Mouse (Mus musculus) hindbrain, embryonic 14.5 days (tissue): ENCODE results near the gene Ankrd33b. TPM values are rescaled to one million over a fixed set of nuclear protein-coding genes. Genes with fewer than 3 reads are reported as not detected.
A peak's percentile ranks its signal among the peaks of the same experiment; 100 is the strongest.

Experiments used
- ATAC-seq: fragments of 200-750 bp; cut with Nextera tagmentation; 2 replicates; pipeline ENCODE4 v1.8.0; 2017; ENCODE audit warnings: moderate number of reproducible peaks, mild to moderate bottlenecking, moderate TSS enrichment, moderate library complexity; ENCODE audit not compliant: low FRiP score
- DNase-seq: peaks from one replicate; pipeline ENCODE4 v3.0.0-alpha.2; 2015; ENCODE audit warnings: low spot score
- H3K27ac ChIP-seq: fragments of 300-500 bp; sonication (generic); 2 replicates; pipeline ENCODE4 v1.5.1; 2014; ENCODE audit warnings: mild to moderate bottlenecking, moderate library complexity
- H3K27me3 ChIP-seq: fragments of 300-500 bp; sonication (generic); 2 replicates; pipeline ENCODE4 v1.6.1; 2014; ENCODE audit warnings: mild to moderate bottlenecking, low read length, mixed read lengths; ENCODE audit not compliant: control insufficient read depth, insufficient read depth
- H3K36me3 ChIP-seq: fragments of 300-500 bp; sonication (generic); replicated peaks from 2 replicates; pipeline ENCODE4 v1.6.1; 2014; ENCODE audit not compliant: control insufficient read depth, insufficient read depth
- H3K4me1 ChIP-seq: fragments of 300-500 bp; sonication (generic); replicated peaks from 2 replicates; pipeline ENCODE4 v1.6.1; 2014; ENCODE audit warnings: antibody characterized with exemption, low read length, mixed read lengths; ENCODE audit not compliant: control insufficient read depth, insufficient read depth
- H3K4me2 ChIP-seq: fragments of 300-500 bp; sonication (generic); replicated peaks from 2 replicates; pipeline ENCODE4 v1.6.1; 2014; ENCODE audit warnings: mild to moderate bottlenecking, moderate library complexity
- H3K4me3 ChIP-seq: fragments of 300-500 bp; sonication (generic); replicated peaks from 2 replicates; pipeline ENCODE4 v1.5.1; 2014; ENCODE audit warnings: mild to moderate bottlenecking, low read length
- H3K9ac ChIP-seq: fragments of 300-500 bp; sonication (generic); 2 replicates; pipeline ENCODE4 v1.6.1; 2014
- H3K9me3 ChIP-seq: fragments of 300-500 bp; sonication (generic); 2 replicates; pipeline ENCODE4 v1.6.1; 2016; ENCODE audit warnings: low read length; ENCODE audit not compliant: control insufficient read depth
- whole genome bisulfite sequencing: fragments of 180-500 bp; shearing (Covaris S2); extraction: QIAGEN DNeasy Blood & Tissue Kit; methylation state at CpG from one replicate; pipeline ENCODE4 v1.1.7; 2014; 5-methylcytosine and 5-hydroxymethylcytosine counted together
- polyA plus RNA-seq: library from polyadenylated mRNA; unstranded; fragments of >200 nt; fragmentation: Nextera tagmentation; extraction: Ambion mirVana; gene quantifications from 2 replicates; pipeline ENCODE4 v1.2.1, GENCODE M21; 2014

Ankrd33b gene
- polyA plus RNA-seq, 1 experiment from 2014 or later: 1.3 TPM

DNA sequence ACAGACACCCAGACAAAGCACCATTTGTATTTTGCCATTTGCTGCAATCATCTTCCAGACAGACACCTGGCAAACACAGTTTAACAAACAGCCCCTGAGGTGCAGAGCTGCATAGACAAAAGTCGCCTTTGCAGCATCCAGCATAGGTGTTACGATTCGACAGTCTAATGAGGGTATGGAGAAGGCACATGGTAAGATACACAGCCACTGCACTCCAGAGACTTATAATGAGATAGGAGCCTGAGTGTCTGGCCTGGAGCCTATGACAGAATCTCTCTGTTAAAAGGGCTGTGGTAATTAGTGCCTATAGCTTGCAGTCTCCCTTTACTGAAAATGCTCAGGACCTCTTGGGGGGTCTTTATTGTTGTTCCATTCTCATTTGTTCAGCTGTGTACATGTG lies 116.8 kb downstream of the Ankrd33b start:
- H3K4me2 ChIP-seq: no peak overlapping the region
- ATAC-seq: peak; percentile 22; the same call in 1 of the 2 replicates
- no peak for DNase-seq
- H3K36me3 ChIP-seq: no peaks in the 10 kb centered on the region
- WGBS: 47% methylated on average over 3 of the region's 3 CpGs
- no peaks in the 10 kb centered on the region for H3K27me3 ChIP-seq
- H3K9ac ChIP-seq: no peak overlapping the region
- H3K9me3 ChIP-seq: no peaks in the 10 kb centered on the region
- H3K27ac ChIP-seq: no peak overlapping the region
- no peak overlapping the region for H3K4me3 ChIP-seq
- peaks cover 10% of the 10 kb centered on the region for H3K4me1 ChIP-seq

DNA sequence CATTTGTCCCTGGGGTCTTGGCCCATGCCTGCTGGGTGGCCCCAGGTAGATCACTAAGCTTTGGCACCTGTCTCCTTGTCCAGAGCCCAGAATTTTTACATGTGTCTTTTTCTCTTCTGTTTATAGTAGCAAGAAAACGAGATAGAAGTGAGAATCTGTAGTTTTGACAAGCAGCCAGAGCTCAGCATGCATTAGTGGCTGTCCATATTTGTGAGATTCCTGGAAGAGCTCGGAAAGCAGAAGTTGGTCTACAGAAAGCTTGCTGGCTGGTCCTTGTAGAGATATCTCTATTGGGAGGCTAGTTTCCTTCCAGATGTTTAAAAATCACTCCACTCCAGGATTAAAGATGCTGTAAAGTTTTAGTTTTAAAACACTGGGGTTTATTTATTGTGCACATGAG lies 117.5 kb downstream of the Ankrd33b start:
- Histone ChIP-seq H3K4me3 (no peak overlapping the region), H3K36me3 (no peaks in the 10 kb centered on the region), H3K9me3 (no peaks in the 10 kb centered on the region), H3K4me2 (no peak overlapping the region), H3K9ac (no peak overlapping the region), H3K27me3 (no peaks in the 10 kb centered on the region), H3K4me1 (peaks cover 10% of the 10 kb centered on the region), H3K27ac (no peak overlapping the region)
- WGBS: 75% methylated on average over 2 of the region's 2 CpGs
- ATAC-seq (no peak), DNase-seq (no peak)

GRCm38 (mm10) chr15:31248882-31249281 lies 118.6 kb downstream of the Ankrd33b start:
- H3K9ac ChIP-seq: no peak overlapping the region
- peaks cover 10% of the 10 kb centered on the region for H3K4me1 ChIP-seq
- no peaks in the 10 kb centered on the region for H3K27me3 ChIP-seq
- 78% methylated on average over 7 of the region's 7 CpGs for WGBS
- DNase-seq (no peak), ATAC-seq (no peak)
- H3K9me3 ChIP-seq: no peaks in the 10 kb centered on the region
- no peak overlapping the region for H3K27ac ChIP-seq
- H3K4me3 ChIP-seq: no peak overlapping the region
- no peak overlapping the region for H3K4me2 ChIP-seq
- no peaks in the 10 kb centered on the region for H3K36me3 ChIP-seq

DNA sequence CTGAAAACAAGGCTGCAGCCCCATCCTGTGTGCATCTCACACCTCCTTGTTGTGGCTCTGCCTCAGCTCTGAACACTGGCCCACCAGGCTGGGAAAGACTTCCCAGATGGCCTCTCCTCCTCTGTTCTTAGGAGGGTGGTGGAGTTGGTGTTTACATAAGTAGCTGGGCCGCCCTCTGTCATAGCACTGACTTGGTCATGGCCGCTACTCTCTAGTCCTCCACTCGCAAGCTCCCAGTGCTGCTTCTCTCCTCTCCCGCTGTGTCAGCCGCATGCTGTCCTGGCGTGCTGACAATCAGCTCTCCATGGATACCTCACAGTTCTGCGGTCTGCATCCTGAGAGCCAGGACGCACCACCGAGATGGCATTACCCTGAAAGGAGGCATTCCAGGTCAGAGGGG lies 120.5 kb downstream of the Ankrd33b start:
- no peak overlapping the region for H3K9ac ChIP-seq
- H3K27me3 ChIP-seq: no peaks in the 10 kb centered on the region
- H3K4me2 ChIP-seq: no peak overlapping the region
- 47% methylated on average over 9 of the region's 9 CpGs for WGBS
- H3K27ac ChIP-seq: no peak overlapping the region
- H3K9me3 ChIP-seq: no peaks in the 10 kb centered on the region
- no peak for ATAC-seq
- no peaks in the 10 kb centered on the region for H3K36me3 ChIP-seq
- no peak for DNase-seq
- peaks cover 10% of the 10 kb centered on the region for H3K4me1 ChIP-seq
- no peak overlapping the region for H3K4me3 ChIP-seq

GRCm38 (mm10) chr15:31245934-31246333 lies 121.6 kb downstream of the Ankrd33b start:
- no peak overlapping the region for H3K9ac ChIP-seq
- WGBS: 80% methylated on average over 9 of the region's 9 CpGs
- H3K9me3 ChIP-seq: no peaks in the 10 kb centered on the region
- H3K4me2 ChIP-seq: no peak overlapping the region
- H3K27ac ChIP-seq: no peak overlapping the region
- H3K36me3 ChIP-seq: no peaks in the 10 kb centered on the region
- no peak for DNase-seq
- H3K4me3 ChIP-seq: no peak overlapping the region
- peaks cover 8% of the 10 kb centered on the region for H3K4me1 ChIP-seq
- no peaks in the 10 kb centered on the region for H3K27me3 ChIP-seq
- no peak for ATAC-seq

DNA sequence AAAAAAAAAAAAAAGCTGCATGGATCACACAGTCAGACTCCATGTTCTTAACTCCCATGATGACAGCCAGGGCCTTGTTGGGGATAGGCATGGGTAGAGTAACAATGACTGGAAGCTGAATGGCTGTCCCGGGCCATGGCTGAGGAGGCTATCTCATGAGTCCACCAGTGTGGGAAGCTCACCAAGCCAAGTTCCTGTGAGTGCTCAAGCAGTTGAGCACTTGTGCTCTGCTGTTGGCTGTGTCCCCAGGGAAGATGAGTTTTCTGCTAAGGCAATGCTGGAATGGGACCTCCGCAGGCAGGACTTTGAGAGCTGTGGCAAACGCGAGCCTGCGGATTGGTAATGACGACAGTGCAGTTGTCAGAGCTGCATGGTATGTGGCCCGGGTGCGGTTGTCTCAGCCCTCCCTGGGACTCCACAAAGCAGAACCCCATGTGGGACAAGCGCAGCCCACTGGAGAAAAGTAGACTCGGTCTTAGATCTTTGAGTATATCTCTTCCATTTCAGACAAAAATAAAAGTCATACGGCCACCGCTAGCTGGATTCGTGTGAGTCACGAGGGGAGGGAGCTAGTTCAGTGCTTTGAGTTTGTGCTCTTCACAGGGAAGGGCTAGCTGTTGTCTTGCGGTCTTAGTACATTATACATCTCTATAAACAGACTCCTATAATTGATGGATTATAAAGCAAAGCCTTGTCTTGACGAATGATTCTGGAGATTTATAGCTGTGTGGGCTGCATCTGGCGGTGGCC lies 122.7 kb downstream of the Ankrd33b start:
- ATAC-seq: no peak
- 93% methylated on average over 17 of the region's 17 CpGs for WGBS
- no peak overlapping the region for H3K4me2 ChIP-seq

GRCm38 (mm10) chr15:31243260-31243659 lies 124.3 kb downstream of the Ankrd33b start:
- no peak for DNase-seq
- Histone ChIP-seq H3K36me3 (no peaks in the 10 kb centered on the region), H3K27me3 (no peaks in the 10 kb centered on the region), H3K4me2 (no peak overlapping the region), H3K27ac (no peak overlapping the region), H3K4me1 (no peaks in the 10 kb centered on the region), H3K9ac (no peak overlapping the region), H3K4me3 (no peak overlapping the region), H3K9me3 (no peaks in the 10 kb centered on the region)
- no peak for ATAC-seq
- 81% methylated on average over 10 of the region's 10 CpGs for WGBS

More for the DNA sequence above, 122.7 kb downstream of the Ankrd33b start:
- Histone ChIP-seq H3K27me3 (no peaks in the 10 kb centered on the region), H3K4me3 (no peak overlapping the region), H3K4me1 (no peaks in the 10 kb centered on the region), H3K9me3 (no peaks in the 10 kb centered on the region), H3K27ac (no peak overlapping the region), H3K9ac (no peak overlapping the region), H3K36me3 (no peaks in the 10 kb centered on the region)
- no peak for DNase-seq

Other genes with a start within 250 kb of the Ankrd33b start
- 25.4 and 36.2 TPM in 2 replicates for gene Dap, start 143.4 kb downstream of the Ankrd33b start, polyA plus RNA-seq
- gene Ropn1l, start 86.0 kb upstream of the Ankrd33b start, polyA plus RNA-seq: 2.4 and 2.8 TPM in 2 replicates
- gene March6, start 163.3 kb upstream of the Ankrd33b start, polyA plus RNA-seq: 102 and 116 TPM in 2 replicates
- gene Cmbl, start 197.7 kb upstream of the Ankrd33b start, polyA plus RNA-seq: 8.8 and 9.1 TPM in 2 replicates
- 521 and 542 TPM in 2 replicates for gene Cct5, start 234.1 kb upstream of the Ankrd33b start, polyA plus RNA-seq
- gene Fam173b, start 234.1 kb upstream of the Ankrd33b start, polyA plus RNA-seq: 10.5 and 12.1 TPM in 2 replicates